Mouse (Mus musculus) ovary, postnatal 36 days (tissue): ENCODE data around the gene Adipor2.

Experiments used
- DNase-seq: peaks from one replicate; pipeline ENCODE4 v3.0.0; 2022; ENCODE audit warnings: low spot score, mixed read lengths

The Adipor2 gene

GRCm38 (mm10) chr6:119313588-119314375 lies 103.7 kb downstream of the Adipor2 start:
- no peak for DNase-seq

- DNase-seq = no peak
These were observed 104.4 kb downstream of the Adipor2 start for GRCm38 (mm10) chr6:119313096-119313495.

- no peak for DNase-seq
These were observed 105.1 kb downstream of the Adipor2 start for GRCm38 (mm10) chr6:119312381-119312780.

- no peak for DNase-seq
These were observed 107.3 kb downstream of the Adipor2 start for GRCm38 (mm10) chr6:119310176-119310575.

- no peak for DNase-seq
These were observed 109.6 kb downstream of the Adipor2 start for GRCm38 (mm10) chr6:119307867-119308413.

- no peak for DNase-seq
These were observed 114.2 kb downstream of the Adipor2 start for GRCm38 (mm10) chr6:119303331-119303730.
